Mouse (Mus musculus): Measurements from ENCODE around the gene Eno1.

GRCm38 (mm10) chr4:150259577-150259976 lies 23.1 kb downstream of the Eno1 start:
- TF ChIP-seq POLR2A (IDR thresholded peaks at IDR 0.05; ENCODE audit: low read depth, low read length) (no peak), CTCF (IDR thresholded peaks at IDR 0.05; ENCODE audit: borderline replicate concordance, insufficient read depth, low read length) (no peak)
